Comparison of ENCODE assay signal across 8 mouse cellular contexts in genomic region chr10:99229031-99229684, GRCm38 (mm10). TPM values are rescaled to one million over a fixed set of nuclear protein-coding genes. Genes with fewer than 3 reads are reported as not detected.
A peak's percentile ranks its signal among the peaks of the same experiment; 100 is the strongest.
DNase-seq lines count a peak whose midpoint lies in the region; ATAC-seq lines count a peak whose summit lies in the region.

No protein-coding gene starts in this region.

- no peaks in the 10 kb centered on the region for H3K27me3 ChIP-seq in embryonic facial prominence, embryonic 15.5 days
- H3K27me3 ChIP-seq in intestine, embryonic 15.5 days (replicated peaks), result no peaks in the 10 kb centered on the region
- no peaks in the 10 kb centered on the region for H3K27me3 ChIP-seq in lung, embryonic 15.5 days
- no peaks in the 10 kb centered on the region for H3K27me3 ChIP-seq in stomach, embryonic 16.5 days (ENCODE audit: control insufficient read depth, insufficient read depth, low read length)

- no peaks in the 10 kb centered on the region for H3K36me3 ChIP-seq in embryonic facial prominence, embryonic 15.5 days
- no peaks in the 10 kb centered on the region for H3K36me3 ChIP-seq in intestine, embryonic 15.5 days
- H3K36me3 ChIP-seq in lung, embryonic 15.5 days, result no peaks in the 10 kb centered on the region
- H3K36me3 ChIP-seq in stomach, embryonic 16.5 days (ENCODE audit: control insufficient read depth, insufficient read depth, low read length), result no peaks in the 10 kb centered on the region

- 10% methylated on average over 16 of the region's 16 CpGs for WGBS in embryonic facial prominence, embryonic 15.5 days
- WGBS in intestine, embryonic 15.5 days, result 22% methylated on average over 16 of the region's 16 CpGs
- WGBS in lung, embryonic 15.5 days, result 8% methylated on average over 16 of the region's 16 CpGs
- WGBS in stomach, embryonic 16.5 days, result 12% methylated on average over 16 of the region's 16 CpGs

- H3K27ac ChIP-seq in embryonic facial prominence, embryonic 15.5 days (replicated peaks), result 0 out of 2 replicates have a peak overlapping the region, but pooled peaks have one; percentile 35
- peak overlapping the region; percentile 67 for H3K27ac ChIP-seq in intestine, embryonic 15.5 days
- peak overlapping the region; percentile 95 for H3K27ac ChIP-seq in lung, embryonic 15.5 days
- H3K27ac ChIP-seq in stomach, embryonic 16.5 days (ENCODE audit: low read length), result peak overlapping the region; percentile 72

- no peak overlapping the region for H3K9ac ChIP-seq in embryonic facial prominence, embryonic 15.5 days
- no peak overlapping the region for H3K9ac ChIP-seq in intestine, embryonic 15.5 days
- H3K9ac ChIP-seq in lung, embryonic 15.5 days, result 0 out of 2 replicates have a peak overlapping the region, but pooled peaks have one; percentile 13
- H3K9ac ChIP-seq in stomach, embryonic 16.5 days (ENCODE audit: low read length), result no peak overlapping the region

- no peak overlapping the region for H3K4me3 ChIP-seq in embryonic facial prominence, embryonic 15.5 days (replicated peaks)
- H3K4me3 ChIP-seq in intestine, embryonic 15.5 days (replicated peaks), result no peak overlapping the region
- peak overlapping the region; percentile 9; the same call in 1 of the 2 replicates for H3K4me3 ChIP-seq in lung, embryonic 15.5 days
- no peak overlapping the region for H3K4me3 ChIP-seq in stomach, embryonic 16.5 days (replicated peaks; ENCODE audit: low read length)

- H3K9me3 ChIP-seq in embryonic facial prominence, embryonic 15.5 days (replicated peaks), result no peaks in the 10 kb centered on the region
- H3K9me3 ChIP-seq in intestine, embryonic 15.5 days, result no peaks in the 10 kb centered on the region
- no peaks in the 10 kb centered on the region for H3K9me3 ChIP-seq in lung, embryonic 15.5 days
- H3K9me3 ChIP-seq in stomach, embryonic 16.5 days (replicated peaks; ENCODE audit: control insufficient read depth, low read length), result no peaks in the 10 kb centered on the region

- peak; percentile 24 to 32 for DNase-seq in cerebellum, postnatal 10 days
- DNase-seq in cerebellum, postnatal 36 days, result no peak
- DNase-seq in spleen, adult 12 weeks (ENCODE audit: low spot score), result no peak
- DNase-seq in ovary, postnatal 14 days (ENCODE audit: low spot score), result no peak

- no peak for ATAC-seq in embryonic facial prominence, embryonic 15.5 days (ENCODE audit: insufficient number of reproducible peaks, low FRiP score, low TSS enrichment, low read depth)
- ATAC-seq in intestine, embryonic 15.5 days, result no peak
- ATAC-seq in lung, embryonic 15.5 days (ENCODE audit: borderline replicate concordance, extremely low read depth, low FRiP score, low TSS enrichment), result peak; percentile 90
- peak; percentile 30; the same call in 1 of the 2 replicates for ATAC-seq in stomach, embryonic 16.5 days (ENCODE audit: insufficient read depth, low FRiP score)

- H3K4me1 ChIP-seq in embryonic facial prominence, embryonic 15.5 days, result peaks cover 19% of the 10 kb centered on the region
- H3K4me1 ChIP-seq in intestine, embryonic 15.5 days (replicated peaks), result peaks cover 5% of the 10 kb centered on the region; the same call in 1 of the 2 replicates
- peaks cover 31% of the 10 kb centered on the region for H3K4me1 ChIP-seq in lung, embryonic 15.5 days
- peaks cover 8% of the 10 kb centered on the region for H3K4me1 ChIP-seq in stomach, embryonic 16.5 days (ENCODE audit: control insufficient read depth, insufficient read depth, low read length)

- H3K4me2 ChIP-seq in embryonic facial prominence, embryonic 15.5 days (replicated peaks), result peak overlapping the region; percentile 35
- H3K4me2 ChIP-seq in intestine, embryonic 15.5 days (replicated peaks), result peak overlapping the region; percentile 31; the same call in 1 of the 2 replicates
- peak overlapping the region; percentile 43 for H3K4me2 ChIP-seq in lung, embryonic 15.5 days
- peak overlapping the region; percentile 22; the same call in 1 of the 2 replicates for H3K4me2 ChIP-seq in stomach, embryonic 16.5 days (ENCODE audit: low read depth, low read length)

RNA-seq across cellular contexts. Expression of gene Dusp6, which starts 33.9 kb away (rescaled TPM):
- polyA plus RNA-seq in embryonic facial prominence, embryonic 15.5 days (2015; fragmentation: Nextera tagmentation; extraction: Ambion mirVana), result 65.2 and 68.1 TPM in 2 replicates
- polyA plus RNA-seq in intestine, embryonic 15.5 days (2015; fragmentation: Nextera tagmentation; extraction: Ambion mirVana), result 33.5 and 38.1 TPM in 2 replicates
- 72.1 and 73.6 TPM in 2 replicates for polyA plus RNA-seq in lung, embryonic 15.5 days (2015; fragmentation: Nextera tagmentation; extraction: Ambion mirVana)
- 39.7 and 40.8 TPM in 2 replicates for polyA plus RNA-seq in stomach, embryonic 16.5 days (2015; fragmentation: Nextera tagmentation; extraction: Ambion mirVana)

Comparison
In these comparisons a context has a peak if more than half of its experiments do, and no peak if none do; other contexts are left out.
1. DNase-seq: peak in cerebellum, postnatal 10 days (2 of 2); none in cerebellum, postnatal 36 days (0 of 2), spleen, adult 12 weeks (single experiment) and ovary, postnatal 14 days (single experiment).
2. ATAC-seq: peak in lung, embryonic 15.5 days (single experiment) and stomach, embryonic 16.5 days (single experiment); none in embryonic facial prominence, embryonic 15.5 days (single experiment) and intestine, embryonic 15.5 days (single experiment).
3. H3K27ac ChIP-seq: peak in every context shown above with its lines; median percentile 95 in lung, embryonic 15.5 days; 72 in stomach, embryonic 16.5 days; 67 in intestine, embryonic 15.5 days; 35 in embryonic facial prominence, embryonic 15.5 days.
4. Peak in every context shown above with its lines, with median percentiles within 50 percentile points of each other: H3K4me2 ChIP-seq.